Mouse (Mus musculus): ENCODE measurements at regions not wholly inside any gene's neighbourhood (a gene's known extent, or its start where the extent isn't known, plus 50 kb on each side); places are given as distances from the start of the nearest gene placed in this dataset.

DNA sequence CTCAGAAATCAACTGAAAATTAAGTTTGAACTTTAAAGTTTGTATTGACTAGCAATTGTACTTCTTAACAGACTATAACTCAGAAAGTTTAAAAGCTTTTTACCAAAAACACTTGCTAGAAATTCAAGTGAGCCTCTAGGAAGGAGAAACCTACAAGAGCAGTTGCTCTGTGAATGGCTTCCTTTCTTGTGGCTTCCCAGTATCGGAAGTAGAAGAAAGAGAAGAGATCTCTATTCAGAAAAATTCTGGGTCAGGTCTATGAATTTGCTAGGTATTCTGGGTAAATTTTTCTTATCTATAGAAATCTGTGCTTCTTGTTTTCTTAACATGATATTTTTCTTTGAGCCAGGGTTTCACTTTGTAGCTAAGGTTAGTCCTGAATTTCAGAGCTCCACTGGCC lies 138.3 kb upstream of the Ppp3ca start:
- Histone ChIP-seq H3K4me3 (replicated peaks; ENCODE audit: low read length) (no peak overlapping the region), H3K4me1 (replicated peaks; ENCODE audit: low read depth, low read length) (no peaks in the 10 kb centered on the region), H3K9me3 (ENCODE audit: low read length) (no peaks in the 10 kb centered on the region), H3K27me3 (ENCODE audit: insufficient read depth, low read length) (no peaks in the 10 kb centered on the region), H3K36me3 (ENCODE audit: insufficient read depth, low read length) (no peaks in the 10 kb centered on the region)
- TF ChIP-seq CTCF (conservative IDR thresholded peaks at IDR 0.05; ENCODE audit: low read length) = no peak
- TF ChIP-seq NANOG (IDR thresholded peaks at IDR 0.05; ENCODE audit: borderline replicate concordance, low read length) = no peak
- no peak for TF ChIP-seq POU5F1 (IDR thresholded peaks at IDR 0.05; ENCODE audit: borderline replicate concordance, low read length)

GRCm38 (mm10) chr3:136508575-136508974 lies 161.3 kb upstream of the Ppp3ca start:
- no peaks in the 10 kb centered on the region for H3K4me1 ChIP-seq (replicated peaks; ENCODE audit: low read depth, low read length)
- no peak overlapping the region for H3K4me3 ChIP-seq (replicated peaks; ENCODE audit: low read length)
- no peaks in the 10 kb centered on the region for H3K9me3 ChIP-seq (ENCODE audit: low read length)
- H3K27me3 ChIP-seq (ENCODE audit: insufficient read depth, low read length) = no peaks in the 10 kb centered on the region
- no peaks in the 10 kb centered on the region for H3K36me3 ChIP-seq (ENCODE audit: insufficient read depth, low read length)
- TF ChIP-seq POU5F1 (IDR thresholded peaks at IDR 0.05; ENCODE audit: borderline replicate concordance, low read length) (no peak), CTCF (conservative IDR thresholded peaks at IDR 0.05; ENCODE audit: low read length) (no peak), NANOG (IDR thresholded peaks at IDR 0.05; ENCODE audit: borderline replicate concordance, low read length) (no peak)

- TF ChIP-seq CTCF (conservative IDR thresholded peaks at IDR 0.05; ENCODE audit: low read length) (no peak), NANOG (IDR thresholded peaks at IDR 0.05; ENCODE audit: borderline replicate concordance, low read length) (no peak), POU5F1 (IDR thresholded peaks at IDR 0.05; ENCODE audit: borderline replicate concordance, low read length) (no peak)
- Histone ChIP-seq H3K4me3 (replicated peaks; ENCODE audit: low read length) (no peak overlapping the region), H3K36me3 (ENCODE audit: insufficient read depth, low read length) (no peaks in the 10 kb centered on the region), H3K4me1 (replicated peaks; ENCODE audit: low read depth, low read length) (no peaks in the 10 kb centered on the region), H3K9me3 (ENCODE audit: low read length) (no peaks in the 10 kb centered on the region), H3K27me3 (ENCODE audit: insufficient read depth, low read length) (no peaks in the 10 kb centered on the region)
Observed at GRCm38 (mm10) chr3:136507070-136507469, 162.9 kb upstream of the Ppp3ca start.

GRCm38 (mm10) chr3:136494831-136495230 lies 169.0 kb upstream of the Bank1 start:
- Histone ChIP-seq H3K4me1 (replicated peaks; ENCODE audit: low read depth, low read length) (no peaks in the 10 kb centered on the region), H3K4me3 (replicated peaks; ENCODE audit: low read length) (no peak overlapping the region), H3K36me3 (ENCODE audit: insufficient read depth, low read length) (no peaks in the 10 kb centered on the region), H3K27me3 (ENCODE audit: insufficient read depth, low read length) (no peaks in the 10 kb centered on the region), H3K9me3 (ENCODE audit: low read length) (no peaks in the 10 kb centered on the region)
- TF ChIP-seq POU5F1 (IDR thresholded peaks at IDR 0.05; ENCODE audit: borderline replicate concordance, low read length) (no peak), NANOG (IDR thresholded peaks at IDR 0.05; ENCODE audit: borderline replicate concordance, low read length) (no peak), CTCF (conservative IDR thresholded peaks at IDR 0.05; ENCODE audit: low read length) (no peak)

GRCm38 (mm10) chr3:136491683-136492082 lies 165.8 kb upstream of the Bank1 start:
- TF ChIP-seq POU5F1 (IDR thresholded peaks at IDR 0.05; ENCODE audit: borderline replicate concordance, low read length) (no peak), CTCF (conservative IDR thresholded peaks at IDR 0.05; ENCODE audit: low read length) (no peak), NANOG (IDR thresholded peaks at IDR 0.05; ENCODE audit: borderline replicate concordance, low read length) (no peak)
- Histone ChIP-seq H3K36me3 (ENCODE audit: insufficient read depth, low read length) (no peaks in the 10 kb centered on the region), H3K27me3 (ENCODE audit: insufficient read depth, low read length) (no peaks in the 10 kb centered on the region), H3K4me1 (replicated peaks; ENCODE audit: low read depth, low read length) (no peaks in the 10 kb centered on the region), H3K4me3 (replicated peaks; ENCODE audit: low read length) (no peak overlapping the region), H3K9me3 (ENCODE audit: low read length) (no peaks in the 10 kb centered on the region)

GRCm38 (mm10) chr3:136471693-136472092 lies 145.8 kb upstream of the Bank1 start:
- Histone ChIP-seq H3K27me3 (ENCODE audit: insufficient read depth, low read length) (no peaks in the 10 kb centered on the region), H3K9me3 (ENCODE audit: low read length) (no peaks in the 10 kb centered on the region), H3K4me1 (replicated peaks; ENCODE audit: low read depth, low read length) (no peaks in the 10 kb centered on the region), H3K4me3 (replicated peaks; ENCODE audit: low read length) (no peak overlapping the region), H3K36me3 (ENCODE audit: insufficient read depth, low read length) (no peaks in the 10 kb centered on the region)
- TF ChIP-seq NANOG (IDR thresholded peaks at IDR 0.05; ENCODE audit: borderline replicate concordance, low read length) (no peak), POU5F1 (IDR thresholded peaks at IDR 0.05; ENCODE audit: borderline replicate concordance, low read length) (no peak), CTCF (conservative IDR thresholded peaks at IDR 0.05; ENCODE audit: low read length) (no peak)

DNA sequence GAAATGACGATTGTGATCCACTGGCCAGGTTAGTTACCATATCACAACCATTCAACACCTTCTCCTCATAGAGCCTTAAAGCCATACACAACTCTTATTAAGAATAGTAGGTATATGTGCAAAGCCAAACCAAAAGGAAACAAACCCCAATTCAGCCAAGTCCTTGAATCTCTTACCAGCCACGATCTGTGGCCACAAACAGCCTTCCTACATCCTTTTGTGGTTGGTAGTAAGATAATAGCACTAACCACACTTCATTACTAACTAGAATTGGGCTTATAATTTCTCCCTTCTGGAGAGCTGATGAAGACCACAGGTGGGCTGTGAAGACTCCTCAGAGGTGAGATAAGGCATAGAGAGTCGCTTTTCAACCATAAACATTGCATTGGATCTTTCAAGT lies 136.9 kb upstream of the Bank1 start:
- Histone ChIP-seq H3K4me1 (replicated peaks; ENCODE audit: low read depth, low read length) (no peaks in the 10 kb centered on the region), H3K4me3 (replicated peaks; ENCODE audit: low read length) (no peak overlapping the region), H3K36me3 (ENCODE audit: insufficient read depth, low read length) (no peaks in the 10 kb centered on the region), H3K9me3 (ENCODE audit: low read length) (peaks cover 19% of the 10 kb centered on the region), H3K27me3 (ENCODE audit: insufficient read depth, low read length) (no peaks in the 10 kb centered on the region)
- no peak for TF ChIP-seq NANOG (IDR thresholded peaks at IDR 0.05; ENCODE audit: borderline replicate concordance, low read length)
- no peak for TF ChIP-seq CTCF (conservative IDR thresholded peaks at IDR 0.05; ENCODE audit: low read length)
- TF ChIP-seq POU5F1 (IDR thresholded peaks at IDR 0.05; ENCODE audit: borderline replicate concordance, low read length) = no peak

DNA sequence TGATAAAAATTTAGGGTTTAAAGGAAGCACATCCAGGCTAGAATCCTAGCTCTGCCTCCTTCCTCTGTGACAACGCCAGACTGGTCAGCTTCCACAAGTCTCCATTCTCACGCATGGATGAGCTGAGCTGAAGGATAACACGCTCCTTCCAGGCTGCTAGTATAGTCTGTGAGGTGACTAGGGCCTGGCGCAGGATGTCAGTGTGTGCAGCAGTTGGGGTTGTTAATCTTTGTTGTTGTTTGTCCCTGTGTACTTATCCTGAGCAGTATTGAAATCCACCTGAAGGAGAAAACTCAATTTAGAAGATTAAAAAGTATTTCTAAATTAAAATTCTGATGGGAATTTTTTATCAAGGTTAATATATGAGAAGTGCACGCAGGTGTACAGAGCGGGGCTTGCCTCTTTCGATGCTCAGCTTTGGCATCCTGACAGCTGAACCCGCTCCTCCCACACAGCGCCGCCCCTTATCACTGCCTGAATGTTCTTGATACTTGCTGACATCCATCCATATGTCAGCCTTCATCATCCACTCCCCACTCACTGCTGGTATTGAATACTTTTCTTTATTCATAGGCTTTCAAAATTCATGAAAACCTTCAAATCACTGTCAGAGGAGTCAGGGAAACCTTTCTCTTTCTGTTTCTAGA lies 130.7 kb upstream of the Bank1 start:
- Histone ChIP-seq H3K27me3 (ENCODE audit: insufficient read depth, low read length) (no peaks in the 10 kb centered on the region), H3K36me3 (ENCODE audit: insufficient read depth, low read length) (no peaks in the 10 kb centered on the region), H3K9me3 (ENCODE audit: low read length) (no peaks in the 10 kb centered on the region), H3K4me3 (replicated peaks; ENCODE audit: low read length) (no peak overlapping the region), H3K4me1 (replicated peaks; ENCODE audit: low read depth, low read length) (no peaks in the 10 kb centered on the region)
- TF ChIP-seq NANOG (IDR thresholded peaks at IDR 0.05; ENCODE audit: borderline replicate concordance, low read length) (no peak), CTCF (conservative IDR thresholded peaks at IDR 0.05; ENCODE audit: low read length) (no peak), POU5F1 (IDR thresholded peaks at IDR 0.05; ENCODE audit: borderline replicate concordance, low read length) (no peak)
